Mouse (Mus musculus) liver, embryonic 18 days (tissue): ENCODE measurements around the gene Pramel7. TPM values are rescaled to one million over a fixed set of nuclear protein-coding genes. Genes with fewer than 3 reads are reported as not detected.

ENCODE experiments used
- polyA plus RNA-seq: library from polyadenylated mRNA; depleted of rRNA; stranded (reverse); fragments of >200 nt; gene quantifications from 2 replicates; pipeline ENCODE4 v1.2.3, GENCODE M21; 2012; rRNA removed

Pramel7 gene
- polyA plus RNA-seq, result not detected in 2 replicates

DNA sequence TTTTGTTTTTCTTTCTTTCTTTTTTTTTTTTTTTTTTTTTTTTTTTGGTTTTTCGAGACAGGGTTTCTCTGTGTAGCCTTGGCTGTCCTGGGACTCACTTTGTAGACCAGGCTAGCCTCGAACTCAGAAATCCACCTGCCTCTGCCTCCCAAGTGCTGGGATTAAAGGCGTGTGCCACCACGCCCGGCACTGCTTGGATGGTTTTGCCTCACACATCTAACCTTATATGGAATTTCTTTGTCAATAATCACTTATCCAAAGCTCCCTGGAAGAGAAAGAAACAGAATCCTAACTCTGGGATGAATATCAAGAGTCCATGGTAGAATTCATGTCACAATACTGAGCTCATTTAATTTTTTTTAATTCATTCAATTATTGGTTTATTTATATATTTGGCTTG, at the start of gene Pramel7:
Gene Pramel7, minus strand, starts transcription at position 101 of the 400 bp plus-strand sequence.

GRCm38 (mm10) chr2:87545442-87545841, 48.5 kb upstream of the Pramel7 start, which contains the start of gene Olfr1128:
TSS of gene Olfr1128 (minus strand) at chr2:87545542.

DNA sequence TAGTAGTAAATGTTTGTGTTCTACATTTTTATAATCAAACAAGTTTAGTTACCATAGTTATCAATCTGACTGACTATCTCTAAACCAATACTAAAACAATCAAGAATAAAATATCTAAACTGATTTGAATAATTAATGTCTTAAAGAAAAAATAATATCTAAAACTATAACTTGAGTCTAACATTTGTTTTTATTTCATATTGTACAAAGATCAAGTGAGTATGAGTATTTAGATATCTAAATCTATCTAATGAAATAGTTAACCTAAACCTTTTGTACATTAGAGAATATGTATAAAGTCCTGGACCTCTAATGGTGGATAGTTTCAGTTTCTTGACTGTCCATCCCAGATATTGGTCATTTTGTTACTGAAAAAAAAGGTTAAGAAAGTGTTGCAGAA, 34.6 kb upstream of the Pramel7 start, which contains the start of gene Olfr153:
Gene Olfr153, plus strand, starts transcription at position 301 of the 400 bp plus-strand sequence.

GRCm38 (mm10) chr2:87506265-87506664, 9.4 kb upstream of the Pramel7 start, which contains the start of gene Pramel6:
TSS of gene Pramel6 (plus strand) at chr2:87506565.

DNA sequence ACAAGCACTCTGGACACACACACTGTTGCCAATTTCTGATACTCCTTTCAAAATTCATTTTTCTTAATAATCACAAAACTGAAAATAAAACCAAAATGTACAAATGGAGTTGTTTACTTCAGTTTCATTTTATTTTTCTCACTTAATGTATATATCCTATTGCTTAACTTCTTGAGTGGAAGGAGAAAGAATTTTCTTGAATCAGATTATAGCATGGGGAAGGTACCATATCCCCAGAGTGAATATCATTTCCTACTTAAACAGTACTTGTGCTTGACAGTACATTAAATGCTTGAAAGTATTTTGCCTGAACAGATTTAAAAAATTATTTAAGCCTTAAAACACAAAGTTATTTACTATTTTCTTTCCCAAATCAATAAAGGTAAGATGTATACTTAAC, 43.2 kb downstream of the Pramel7 start, which contains the start of gene Olfr1126:
Gene Olfr1126, plus strand, starts transcription at position 301 of the 400 bp plus-strand sequence.

Other genes starting within 250 kb of the Pramel7 start
- not detected in 2 replicates for gene Olfr1115, start 249.1 kb downstream of the Pramel7 start, polyA plus RNA-seq
- gene Olfr1116, start 229.6 kb downstream of the Pramel7 start, polyA plus RNA-seq, result not detected in 2 replicates
- not detected in 2 replicates for gene Olfr1118, start 189.5 kb downstream of the Pramel7 start, polyA plus RNA-seq
- gene Olfr1120, start 142.3 kb downstream of the Pramel7 start, polyA plus RNA-seq, result not detected in 2 replicates
- gene Olfr1121, start 127.2 kb downstream of the Pramel7 start, polyA plus RNA-seq, result not detected in 2 replicates
- gene Olfr1122, start 111.2 kb downstream of the Pramel7 start, polyA plus RNA-seq, result not detected in 2 replicates
- not detected in 2 replicates for gene Olfr1123, start 80.5 kb downstream of the Pramel7 start, polyA plus RNA-seq
- gene Olfr1124, start 66.8 kb downstream of the Pramel7 start, polyA plus RNA-seq, result not detected in 2 replicates
- gene Olfr1126, start 43.1 kb downstream of the Pramel7 start, polyA plus RNA-seq, result not detected in 2 replicates
- not detected in 2 replicates for gene Pramel6, start 9.5 kb upstream of the Pramel7 start, polyA plus RNA-seq
- not detected in 2 replicates for gene Olfr153, start 34.7 kb upstream of the Pramel7 start, polyA plus RNA-seq
- not detected in 2 replicates for gene Olfr1128, start 48.4 kb upstream of the Pramel7 start, polyA plus RNA-seq
- gene Olfr1129, start 76.8 kb upstream of the Pramel7 start, polyA plus RNA-seq, result not detected in 2 replicates
- not detected in 2 replicates for gene Olfr1130, start 109.1 kb upstream of the Pramel7 start, polyA plus RNA-seq
- not detected in 2 replicates for gene Olfr1131, start 130.0 kb upstream of the Pramel7 start, polyA plus RNA-seq
- gene Olfr1132, start 140.4 kb upstream of the Pramel7 start, polyA plus RNA-seq, result not detected in 2 replicates
- gene Olfr1133, start 150.3 kb upstream of the Pramel7 start, polyA plus RNA-seq, result not detected in 2 replicates
- gene Olfr1134, start 161.4 kb upstream of the Pramel7 start, polyA plus RNA-seq, result not detected in 2 replicates
- not detected in 2 replicates for gene Olfr1135, start 176.6 kb upstream of the Pramel7 start, polyA plus RNA-seq
- not detected in 2 replicates for gene Olfr1136, start 196.9 kb upstream of the Pramel7 start, polyA plus RNA-seq
- not detected in 2 replicates for gene Olfr1137, start 216.1 kb upstream of the Pramel7 start, polyA plus RNA-seq
- not detected in 2 replicates for gene Olfr1138, start 242.9 kb upstream of the Pramel7 start, polyA plus RNA-seq
- not detected in 2 replicates for gene Olfr1140, start 246.7 kb upstream of the Pramel7 start, polyA plus RNA-seq